Mouse (Mus musculus) lung, adult 10 weeks (tissue): Measurements from ENCODE around the gene Atp4b. TPM values are rescaled to one million over a fixed set of nuclear protein-coding genes. Genes with fewer than 3 reads are reported as not detected.

Experiments used
- polyA plus RNA-seq: library from polyadenylated mRNA; stranded (reverse); fragments of 350-450 nt; fragmentation: Illumina TruSeq; extraction: RNeasy Lipid Tissue Mini Kit (QIAGEN cat#74804); gene quantifications from one replicate; pipeline ENCODE4 v1.2.3, GENCODE M21; 2014; ENCODE audit warnings: low read depth, low replicate concordance; ENCODE audit not compliant: insufficient read depth

The Atp4b gene
- not detected for polyA plus RNA-seq

DNA sequence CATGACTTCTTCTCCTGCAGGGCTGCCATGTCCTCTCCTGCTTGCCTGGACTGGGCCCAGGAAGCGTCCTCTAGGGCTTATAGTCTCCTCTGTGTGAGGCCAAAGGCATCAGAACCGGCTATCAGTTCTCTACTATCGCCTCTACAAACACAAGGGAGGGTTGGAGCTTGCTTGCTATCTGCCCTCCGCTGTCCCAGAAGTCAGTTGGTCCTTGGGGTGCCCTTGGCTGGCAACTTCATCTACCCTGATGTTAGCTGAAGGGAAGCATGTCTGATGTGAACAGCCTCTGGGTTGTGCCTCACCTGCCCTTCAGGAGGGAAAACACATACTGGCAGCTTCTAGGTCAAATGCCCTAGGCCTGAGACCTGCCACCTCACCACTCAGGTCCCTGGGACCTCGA lies at the start of gene Atp4b:
Atp4b (minus strand) TSS at position 101 of the 400 bp plus-strand sequence.

DNA sequence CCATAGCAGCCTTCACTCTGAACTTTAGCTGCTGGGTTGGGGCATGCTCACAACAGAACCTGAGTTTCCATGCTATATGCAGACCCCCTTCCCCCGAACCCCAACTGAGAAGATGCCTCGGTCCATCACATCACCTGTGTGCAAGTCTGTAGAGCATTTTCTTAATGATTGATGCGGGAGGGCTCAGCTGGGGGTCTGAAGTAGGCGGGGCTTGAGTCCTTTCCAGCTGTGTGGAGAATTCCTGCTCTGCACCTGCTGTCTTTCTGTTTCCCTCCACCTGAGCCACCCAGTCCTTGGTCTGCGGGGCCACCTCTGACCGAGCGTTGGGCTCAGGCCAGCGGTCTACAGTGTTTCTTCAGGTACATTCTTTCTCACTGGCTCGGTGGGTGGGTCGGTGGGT lies 38.3 kb upstream of the Atp4b start, which contains the start of gene Tmem255b:
Tmem255b (plus strand) TSS at position 301 of the 400 bp plus-strand sequence.

DNA sequence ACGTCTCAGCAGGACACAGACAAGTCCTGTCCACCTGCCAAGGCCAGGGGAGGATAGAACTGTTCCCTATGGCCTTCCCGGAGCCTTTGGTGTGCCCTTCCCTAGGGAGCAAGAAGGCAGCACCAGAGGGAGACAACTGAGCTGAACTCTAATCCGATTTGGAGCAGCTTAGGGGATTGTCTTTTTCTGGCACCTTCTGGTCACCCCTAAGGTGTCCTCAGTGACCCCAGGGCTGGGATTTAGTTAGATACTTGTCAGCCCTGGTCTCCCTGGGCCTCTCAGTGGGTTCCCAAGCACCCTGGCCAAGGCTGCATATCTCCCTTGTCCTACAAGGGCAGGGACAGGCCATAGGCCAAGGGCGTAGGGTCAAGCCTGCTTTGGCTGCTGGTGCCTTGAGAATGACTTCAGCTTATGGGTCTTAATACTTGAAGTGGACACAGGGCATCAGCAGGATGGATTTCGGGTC lies 8.1 kb upstream of the Atp4b start, which contains the start of gene Grk1:
Grk1 (plus strand) TSS at position 416 of the 466 bp plus-strand sequence.

DNA sequence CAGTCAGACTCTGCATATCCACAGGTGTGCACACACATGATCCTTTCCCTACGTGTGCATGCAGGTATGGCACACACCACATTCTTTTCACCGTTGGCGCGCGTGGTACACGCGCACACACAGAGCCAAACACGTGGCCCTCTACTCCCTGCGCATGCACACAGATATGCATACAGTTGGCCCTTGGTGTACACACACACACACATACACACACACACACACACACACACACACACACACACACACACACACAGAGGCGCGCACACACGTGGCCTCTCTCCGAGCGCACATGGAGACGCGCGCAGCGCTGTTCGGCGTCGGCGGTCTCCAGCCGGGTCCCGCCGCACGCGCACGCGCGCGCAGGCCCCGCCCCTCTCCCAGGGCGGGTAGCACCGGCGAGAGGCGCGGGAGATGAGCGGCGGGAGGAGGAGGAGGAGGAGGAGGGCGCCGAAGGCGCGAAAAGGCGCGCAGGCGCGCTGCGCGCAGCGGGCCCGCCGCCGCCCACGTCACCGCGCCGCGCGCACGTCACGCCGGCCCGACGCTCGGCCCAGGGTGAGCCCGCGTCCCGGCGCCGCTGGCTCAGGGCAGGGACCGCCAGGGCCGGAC lies 58.3 kb downstream of the Atp4b start, which contains the start of gene Tfdp1:
Tfdp1 (plus strand) TSS at position 497 of the 606 bp plus-strand sequence.

Other genes starting within 250 kb of the Atp4b start
- gene Lamp1, start 237.7 kb downstream of the Atp4b start, polyA plus RNA-seq, result 509 TPM
- gene Grtp1, start 196.2 kb downstream of the Atp4b start, polyA plus RNA-seq, result 20.9 TPM
- gene Adprhl1, start 142.7 kb downstream of the Atp4b start, polyA plus RNA-seq, result 2.0 TPM
- 11.9 TPM for gene Dcun1d2, start 108.7 kb downstream of the Atp4b start, polyA plus RNA-seq
- gene Tmco3, start 108.6 kb downstream of the Atp4b start, polyA plus RNA-seq, result 22.1 TPM
- gene Tfdp1, start 58.1 kb downstream of the Atp4b start, polyA plus RNA-seq, result 15.4 TPM
- not detected for gene Grk1, start 8.3 kb upstream of the Atp4b start, polyA plus RNA-seq
- 1.6 TPM for gene Tmem255b, start 38.4 kb upstream of the Atp4b start, polyA plus RNA-seq
- gene Gas6, start 97.7 kb upstream of the Atp4b start, polyA plus RNA-seq, result 167 TPM
- gene 1700029H14Rik, start 165.6 kb upstream of the Atp4b start, polyA plus RNA-seq, result not detected